Mouse (Mus musculus) megakaryocyte progenitor cell, adult 5-6 weeks (primary cell): ENCODE results near the gene Apoo. TPM values are rescaled to one million over a fixed set of nuclear protein-coding genes. Genes with fewer than 3 reads are reported as not detected.
"Not testable (repeated sequence)": the region's sequence is repeated elsewhere in the genome, so short reads cannot be mapped to it uniquely, and the experiment has no call there.

ENCODE experiments used
- ATAC-seq: replicated peaks from 2 replicates; pipeline ENCODE4 v1.8.0; 2016; ENCODE audit warnings: mild to moderate bottlenecking, moderate TSS enrichment, inconsistent platforms; ENCODE audit not compliant: poor library complexity
- total RNA-seq, 2 experiments: library from RNA; stranded (forward) in 1 of 2; stranded (reverse) in 1 of 2; fragments of 157-497, 149-512 nt in 1 of 2; fragments of 200-1000 nt in 1 of 2; gene quantifications; 2 replicates each; pipeline versions ENCODE4 v1.2.3 to v1.2.4; 2015 to 2017

Gene Apoo
- 41.3 and 41.5 TPM in 2 replicates for total RNA-seq (2015)
- total RNA-seq (2017) = 20.8 and 21.5 TPM in 2 replicates

DNA sequence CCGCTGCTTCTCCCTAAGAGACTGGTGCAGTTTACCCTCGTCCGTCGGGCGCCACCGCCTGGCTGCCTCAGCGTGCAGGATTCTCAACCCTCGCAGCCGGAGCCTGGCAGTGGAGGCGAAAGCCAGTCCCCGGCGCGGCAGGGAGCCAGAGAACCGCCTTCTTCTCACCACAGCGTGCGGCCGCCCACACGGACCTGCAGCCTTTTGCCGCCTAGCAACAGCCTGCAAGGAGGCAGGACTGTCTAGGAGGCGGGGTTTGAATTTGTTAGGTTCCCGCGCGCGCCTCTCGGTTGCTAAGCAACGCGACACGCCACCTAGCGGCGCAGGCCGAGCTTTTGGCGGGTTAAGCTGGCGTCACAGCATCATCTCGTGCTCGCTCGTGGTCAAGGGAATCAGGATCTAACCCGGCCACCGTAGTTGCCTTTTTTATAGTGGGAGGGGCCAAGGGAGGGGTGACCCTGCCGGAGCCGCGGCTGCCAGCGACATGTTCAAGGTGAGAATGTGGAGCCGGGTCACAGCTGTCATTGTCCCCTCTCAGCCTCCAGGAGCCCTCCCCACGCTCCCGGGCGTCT, at the start of gene Apoo, which contains the start of gene Fam90a1b:
TSS of gene Apoo (plus strand) at position 448 of the 572 bp plus-strand sequence.
TSS of gene Fam90a1b (minus strand) at position 108 of the 572 bp plus-strand sequence.
- peak; percentile 94 for ATAC-seq

DNA sequence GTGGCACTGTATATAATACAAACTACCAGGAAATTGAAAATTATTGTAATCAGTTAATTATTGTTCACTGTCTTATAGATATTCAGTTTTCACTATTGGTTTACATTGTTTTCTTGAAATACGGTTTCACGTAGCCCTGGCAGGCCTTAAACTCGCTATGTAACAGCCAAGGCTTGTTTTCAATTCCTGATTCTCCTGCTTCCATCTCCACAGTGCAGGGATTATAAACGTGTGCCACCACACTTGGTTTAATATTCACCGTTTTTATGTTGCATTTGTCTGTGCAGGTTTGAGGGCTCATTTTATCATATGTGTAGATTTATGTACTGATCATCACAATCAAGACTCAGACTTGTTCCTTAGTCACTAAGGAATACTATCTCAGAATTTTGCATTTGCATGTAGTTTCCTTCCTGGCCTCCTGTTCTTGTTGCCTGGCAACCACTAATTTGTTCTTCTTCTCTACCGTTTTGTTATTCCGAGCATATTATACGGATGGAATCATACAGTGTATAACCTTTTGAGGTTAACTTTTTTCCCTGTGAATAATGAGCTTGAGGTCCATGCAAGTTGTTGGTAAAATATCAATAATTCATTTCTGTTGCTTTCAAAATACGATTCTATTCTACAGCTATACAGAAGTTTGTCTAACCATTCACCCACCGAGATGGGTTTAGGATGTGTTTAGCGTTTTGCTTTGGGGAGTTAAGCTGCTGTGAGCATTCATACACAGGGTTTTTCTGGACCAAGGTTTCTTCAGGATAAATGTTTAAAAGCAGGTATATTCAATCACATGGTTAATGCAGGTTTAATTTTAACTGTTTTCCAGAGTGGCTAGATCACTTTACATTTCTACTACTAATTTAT, 45.6 kb upstream of the Apoo start:
- no peak for ATAC-seq

DNA sequence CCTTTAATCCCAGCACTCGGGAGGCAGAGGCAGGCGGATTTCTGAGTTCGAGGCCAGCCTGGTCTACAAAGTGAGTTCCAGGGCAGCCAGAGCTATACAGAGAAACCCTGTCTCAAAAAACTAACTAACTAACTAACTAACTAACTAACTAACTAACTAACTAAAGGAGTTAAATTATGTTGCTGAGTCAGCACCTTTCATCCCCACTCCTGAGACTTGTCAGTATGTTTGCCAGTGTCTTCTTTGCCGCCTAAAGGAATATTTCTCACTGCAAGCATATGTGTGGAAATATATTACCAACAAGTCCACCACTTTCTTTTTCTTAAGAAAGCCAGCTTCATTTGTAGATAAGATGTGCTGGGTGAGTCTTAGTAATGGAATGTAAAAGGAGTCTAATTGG, 23.3 kb upstream of the Apoo start:
- ATAC-seq = not testable (repeated sequence)

DNA sequence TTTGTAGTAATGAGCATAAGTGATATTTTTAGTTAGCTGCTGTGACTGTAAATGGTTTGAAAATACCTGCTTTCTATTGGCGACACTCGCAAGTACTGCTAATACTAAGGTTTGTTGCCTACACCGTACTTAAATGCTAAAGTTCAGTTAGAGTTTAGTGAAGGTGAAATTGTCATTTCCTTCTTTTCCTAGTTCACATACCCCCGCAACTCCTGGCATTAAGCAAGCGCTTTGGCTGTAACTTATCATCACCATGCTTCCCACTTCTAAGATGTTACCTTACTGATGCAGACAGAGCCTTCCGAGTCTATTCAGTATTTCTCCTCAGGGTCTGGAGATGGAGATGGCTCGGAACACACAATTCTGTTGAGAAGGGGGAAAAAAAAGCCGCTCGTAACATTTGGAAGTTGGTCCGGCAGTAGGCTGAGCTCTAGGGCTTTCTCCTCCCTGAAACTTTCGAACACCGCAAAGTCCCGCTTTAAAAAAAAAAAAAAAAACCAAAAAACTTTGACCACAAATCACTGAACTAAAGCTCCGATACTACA, 1.5 kb upstream of the Apoo start:
- no peak for ATAC-seq

DNA sequence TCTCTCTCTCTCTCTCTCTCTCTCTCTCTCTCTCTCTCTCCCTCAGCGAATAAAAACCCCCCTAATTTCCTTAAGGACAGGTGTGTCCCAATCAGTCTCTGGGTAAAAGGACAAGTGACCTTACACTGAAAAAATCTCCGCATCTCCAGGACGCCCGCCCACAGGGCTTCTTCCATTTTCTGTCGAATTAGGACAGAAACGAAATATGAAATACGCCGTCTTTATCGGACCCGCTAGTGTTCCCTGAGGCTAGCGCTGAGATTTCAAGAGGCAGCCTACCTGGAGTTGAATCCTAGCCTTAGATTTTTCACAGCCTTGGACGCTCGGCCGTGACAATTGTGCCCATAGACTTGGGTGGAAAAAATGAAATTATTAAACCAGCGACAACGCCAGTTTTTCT, 888 bp upstream of the Apoo start:
- ATAC-seq = no peak

- peak; percentile 4 for ATAC-seq
These were observed 331 bp downstream of the Apoo start for GRCm38 (mm10) chrX:94367248-94367647.

DNA sequence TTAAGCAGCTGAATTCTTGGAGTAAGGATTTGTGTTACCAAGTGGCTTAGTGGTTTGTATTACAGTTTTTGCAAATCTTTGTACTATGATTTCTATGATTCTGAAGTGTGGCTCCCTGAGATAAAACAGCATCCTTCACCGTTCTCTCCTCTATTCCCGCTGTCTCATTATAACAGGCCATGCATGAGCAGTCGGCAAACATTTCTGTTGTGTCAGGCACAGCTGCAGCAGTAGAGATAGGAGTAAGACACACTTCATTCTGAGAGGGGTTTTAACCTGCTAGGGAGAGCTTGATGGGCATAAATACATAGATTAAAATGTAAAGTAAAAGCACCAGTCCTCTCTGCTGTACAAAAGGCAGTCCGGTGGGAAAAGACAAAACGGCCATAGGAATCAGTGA, 11.8 kb downstream of the Apoo start:
- ATAC-seq = peak; percentile 69; the same call in 1 of the 2 replicates

GRCm38 (mm10) chrX:94408975-94409374, 42.1 kb downstream of the Apoo start:
- ATAC-seq = no peak

- ATAC-seq = peak; percentile 68
These were observed 53.3 kb downstream of the Apoo start for GRCm38 (mm10) chrX:94420210-94420609.

- peak; percentile 88 for ATAC-seq
These were observed 64.8 kb downstream of the Apoo start for GRCm38 (mm10) chrX:94431548-94432375.

- peak; percentile 89 for ATAC-seq
These were observed 78.5 kb downstream of the Apoo start for GRCm38 (mm10) chrX:94445427-94445826.

GRCm38 (mm10) chrX:94446021-94446420, 79.1 kb downstream of the Apoo start:
- 0 out of 2 replicates have a peak, but pooled peaks have one; percentile 35 for ATAC-seq

- ATAC-seq = not testable (repeated sequence)
These were observed 83.3 kb downstream of the Apoo start for GRCm38 (mm10) chrX:94450047-94450881.

- ATAC-seq = no peak
These were observed 92.4 kb downstream of the Apoo start for GRCm38 (mm10) chrX:94459346-94459745.

GRCm38 (mm10) chrX:94461513-94461912, 94.6 kb downstream of the Apoo start:
- ATAC-seq = not testable (repeated sequence)

DNA sequence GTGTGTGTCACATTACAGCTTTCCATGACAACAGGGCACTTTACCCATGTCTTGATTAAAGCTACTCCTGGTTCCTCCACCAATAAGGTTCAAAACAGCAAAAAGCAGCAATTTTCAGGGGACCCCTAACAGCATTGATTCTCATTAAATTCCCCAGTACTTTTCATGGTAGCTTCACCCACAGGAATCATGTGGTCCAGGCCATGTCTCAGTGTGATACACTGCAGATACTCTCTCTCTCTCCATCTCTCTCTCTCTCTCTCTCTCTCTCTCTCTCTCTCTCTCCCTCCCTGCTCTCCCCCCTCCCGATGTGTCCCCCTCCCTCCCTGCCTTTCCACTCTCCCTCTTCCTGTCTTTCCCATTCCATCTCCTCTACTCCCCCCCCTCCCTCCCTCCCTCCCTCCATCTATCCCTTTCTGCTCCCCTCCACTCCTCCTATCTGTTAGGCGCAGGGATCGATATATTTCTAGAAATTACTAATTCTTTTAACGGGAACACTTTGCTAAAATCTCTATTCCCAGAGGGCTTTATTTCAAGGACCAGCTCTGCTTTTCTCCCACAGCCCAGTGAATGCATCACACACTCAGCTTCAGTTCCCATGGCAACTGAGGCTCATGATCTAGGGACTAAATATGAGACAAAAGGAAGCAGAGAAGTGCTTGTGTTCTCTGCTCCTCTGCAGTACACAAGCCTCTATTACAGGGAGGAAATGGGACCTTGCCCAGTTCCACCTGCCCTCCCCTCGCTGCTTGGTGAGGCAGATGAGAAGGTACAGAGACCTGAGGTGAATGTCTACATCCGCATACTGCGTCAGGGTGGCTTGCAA, 95.9 kb downstream of the Apoo start:
- not testable (repeated sequence) for ATAC-seq
